Mouse (Mus musculus): ENCODE results near the gene Gpx2. TPM values are rescaled to one million over a fixed set of nuclear protein-coding genes. Genes with fewer than 3 reads are reported as not detected.

Gpx2 gene
- polyA plus RNA-seq, 1 experiment from 2014 or later = 0.16 TPM

- Histone ChIP-seq H3K4me1 (ENCODE audit: insufficient read depth) (no peaks in the 10 kb centered on the region), H3K9me3 (ENCODE audit: low read length) (no peaks in the 10 kb centered on the region), H3K36me3 (replicated peaks; ENCODE audit: insufficient read depth, low read length) (no peaks in the 10 kb centered on the region), H3K27me3 (ENCODE audit: insufficient read depth, low read length) (no peaks in the 10 kb centered on the region), H3K4me2 (ENCODE audit: low read depth, low read length) (no peak overlapping the region), H3K4me3 (ENCODE audit: low read depth, low read length) (no peak overlapping the region), H3K27ac (ENCODE audit: low read depth) (no peak overlapping the region), H3K9ac (replicated peaks) (no peak overlapping the region)
- ATAC-seq (no peak), DNase-seq (peak; percentile 33)
- TF ChIP-seq CTCF (IDR thresholded peaks at IDR 0.05; ENCODE audit: low read depth) (peak; percentile 83), EP300 (IDR thresholded peaks at IDR 0.05; ENCODE audit: low read depth) (no peak)
- 9% methylated on average over 3 of the region's 3 CpGs for WGBS (ENCODE audit: insufficient replicate concordance)
Measured at GRCm38 (mm10) chr12:76832704-76833103, 37.4 kb upstream of the Gpx2 start.

GRCm38 (mm10) chr12:76825283-76825682, 29.9 kb upstream of the Gpx2 start:
- Histone ChIP-seq H3K27ac (ENCODE audit: low read depth) (no peak overlapping the region), H3K27me3 (ENCODE audit: insufficient read depth, low read length) (peaks cover 47% of the 10 kb centered on the region), H3K4me3 (ENCODE audit: low read depth, low read length) (no peak overlapping the region), H3K4me1 (ENCODE audit: insufficient read depth) (peaks cover 5% of the 10 kb centered on the region), H3K9ac (replicated peaks) (no peak overlapping the region), H3K9me3 (ENCODE audit: low read length) (no peaks in the 10 kb centered on the region), H3K36me3 (replicated peaks; ENCODE audit: insufficient read depth, low read length) (no peaks in the 10 kb centered on the region), H3K4me2 (ENCODE audit: low read depth, low read length) (no peak overlapping the region)
- ATAC-seq (no peak), DNase-seq (no peak)
- WGBS (ENCODE audit: insufficient replicate concordance) = 69% methylated on average over 4 of the region's 4 CpGs
- TF ChIP-seq EP300 (IDR thresholded peaks at IDR 0.05; ENCODE audit: low read depth) (no peak), CTCF (IDR thresholded peaks at IDR 0.05; ENCODE audit: low read depth) (no peak)

- Histone ChIP-seq H3K9ac (replicated peaks) (peak within 1 kb of the TSS; percentile 53), H3K4me1 (ENCODE audit: insufficient read depth) (peaks cover 5% of the 10 kb centered on the region), H3K4me2 (ENCODE audit: low read depth, low read length) (peak within 1 kb of the TSS; percentile 93), H3K36me3 (replicated peaks; ENCODE audit: insufficient read depth, low read length) (no peaks in the 10 kb centered on the region), H3K27me3 (ENCODE audit: insufficient read depth, low read length) (peaks cover 52% of the 10 kb centered on the region), H3K27ac (ENCODE audit: low read depth) (no peak within 1 kb of the TSS), H3K4me3 (ENCODE audit: low read depth, low read length) (peak within 1 kb of the TSS; percentile 55), H3K9me3 (ENCODE audit: low read length) (no peaks in the 10 kb centered on the region)
- TF ChIP-seq EP300 (IDR thresholded peaks at IDR 0.05; ENCODE audit: low read depth) (no peak), CTCF (IDR thresholded peaks at IDR 0.05; ENCODE audit: low read depth) (no peak)
- DNase-seq (no peak), ATAC-seq (no peak)
- 5% methylated on average over 14 of the region's 17 CpGs for WGBS (ENCODE audit: insufficient replicate concordance)
Measured at GRCm38 (mm10) chr12:76822651-76823041, 27.3 kb upstream of the Gpx2 start, which contains the start of gene Rab15. Gene Rab15, minus strand, starts transcription at chr12:76822908.

- Histone ChIP-seq H3K9me3 (ENCODE audit: low read length) (no peaks in the 10 kb centered on the region), H3K4me2 (ENCODE audit: low read depth, low read length) (peak overlapping the region; percentile 93), H3K4me1 (ENCODE audit: insufficient read depth) (peaks cover 5% of the 10 kb centered on the region), H3K4me3 (ENCODE audit: low read depth, low read length) (peak overlapping the region; percentile 55), H3K27me3 (ENCODE audit: insufficient read depth, low read length) (peaks cover 51% of the 10 kb centered on the region), H3K9ac (replicated peaks) (peak overlapping the region; percentile 53), H3K27ac (ENCODE audit: low read depth) (no peak overlapping the region), H3K36me3 (replicated peaks; ENCODE audit: insufficient read depth, low read length) (no peaks in the 10 kb centered on the region)
- TF ChIP-seq EP300 (IDR thresholded peaks at IDR 0.05; ENCODE audit: low read depth) (no peak), CTCF (IDR thresholded peaks at IDR 0.05; ENCODE audit: low read depth) (no peak)
- 3% methylated on average over 48 of the region's 66 CpGs for WGBS (ENCODE audit: insufficient replicate concordance)
- ATAC-seq (peak; percentile 31; the same call in 1 of the 2 replicates), DNase-seq (peak; percentile 18)
Measured at GRCm38 (mm10) chr12:76822002-76822650, 26.8 kb upstream of the Gpx2 start.

GRCm38 (mm10) chr12:76820615-76821014, 25.3 kb upstream of the Gpx2 start:
- DNase-seq (no peak), ATAC-seq (no peak)
- Histone ChIP-seq H3K27ac (ENCODE audit: low read depth) (no peak overlapping the region), H3K4me2 (ENCODE audit: low read depth, low read length) (no peak overlapping the region), H3K4me3 (ENCODE audit: low read depth, low read length) (no peak overlapping the region), H3K4me1 (ENCODE audit: insufficient read depth) (peaks cover 5% of the 10 kb centered on the region), H3K27me3 (ENCODE audit: insufficient read depth, low read length) (peaks cover 49% of the 10 kb centered on the region), H3K9me3 (ENCODE audit: low read length) (no peaks in the 10 kb centered on the region), H3K9ac (replicated peaks) (no peak overlapping the region), H3K36me3 (replicated peaks; ENCODE audit: insufficient read depth, low read length) (no peaks in the 10 kb centered on the region)
- no peak for TF ChIP-seq CTCF (IDR thresholded peaks at IDR 0.05; ENCODE audit: low read depth)
- TF ChIP-seq EP300 (IDR thresholded peaks at IDR 0.05; ENCODE audit: low read depth) = no peak
- WGBS (ENCODE audit: insufficient replicate concordance) = 57% methylated on average over 4 of the region's 4 CpGs

GRCm38 (mm10) chr12:76819816-76820215, 24.5 kb upstream of the Gpx2 start:
- ATAC-seq (no peak), DNase-seq (no peak)
- H3K4me3 ChIP-seq (ENCODE audit: low read depth, low read length) = no peak overlapping the region
- H3K4me1 ChIP-seq (ENCODE audit: insufficient read depth) = peaks cover 5% of the 10 kb centered on the region
- H3K36me3 ChIP-seq (replicated peaks; ENCODE audit: insufficient read depth, low read length) = no peaks in the 10 kb centered on the region
- no peak overlapping the region for H3K27ac ChIP-seq (ENCODE audit: low read depth)
- peaks cover 47% of the 10 kb centered on the region for H3K27me3 ChIP-seq (ENCODE audit: insufficient read depth, low read length)
- 75% methylated on average over 6 of the region's 6 CpGs for WGBS (ENCODE audit: insufficient replicate concordance)
- H3K9ac ChIP-seq (replicated peaks) = no peak overlapping the region
- no peak overlapping the region for H3K4me2 ChIP-seq (ENCODE audit: low read depth, low read length)
- no peaks in the 10 kb centered on the region for H3K9me3 ChIP-seq (ENCODE audit: low read length)
- TF ChIP-seq EP300 (IDR thresholded peaks at IDR 0.05; ENCODE audit: low read depth) (no peak), CTCF (IDR thresholded peaks at IDR 0.05; ENCODE audit: low read depth) (no peak)

Data from liver, postnatal 0 days (tissue).